Mouse (Mus musculus): ENCODE results near the gene Il23r.
"Not testable (repeated sequence)": the region's sequence is repeated elsewhere in the genome, so short reads cannot be mapped to it uniquely, and the experiment has no call there.

The Il23r gene

DNA sequence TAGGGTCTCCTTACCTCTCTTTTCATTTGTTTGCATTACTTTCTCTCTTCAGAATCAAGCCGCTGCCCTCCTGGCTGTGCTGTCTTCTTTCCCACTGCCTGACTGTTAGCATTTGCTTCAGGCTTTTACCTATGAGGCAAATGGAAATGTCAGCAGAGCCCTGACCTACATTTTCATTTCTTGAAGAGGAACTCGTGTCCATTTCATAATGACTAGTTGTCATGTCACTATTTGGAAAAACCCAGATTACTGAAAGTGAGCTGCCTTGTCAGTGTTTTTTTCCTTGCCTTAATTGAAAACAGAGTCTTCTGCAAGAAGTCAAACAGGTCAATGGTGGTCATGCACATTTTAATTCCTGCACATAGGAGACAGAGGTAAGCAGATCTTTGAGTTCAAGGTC lies at the start of gene Il23r:
Gene Il23r (minus strand): TSS at position 101 of the 400 bp plus-strand sequence.
- DNase-seq = no peak

DNA sequence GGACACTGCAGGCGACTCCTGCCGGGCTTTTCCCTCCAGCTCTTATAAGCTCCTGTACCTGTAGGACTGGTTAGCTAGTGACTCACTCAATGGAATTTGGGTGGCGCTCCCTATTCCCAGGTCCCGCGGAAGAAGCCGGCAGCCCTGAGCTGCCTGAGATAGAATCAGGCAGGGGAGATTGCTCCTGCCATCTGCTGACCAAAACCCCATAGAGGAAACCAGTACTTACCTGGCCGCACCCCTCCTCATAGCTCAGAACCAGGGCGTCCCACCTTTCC lies 44.1 kb upstream of the Il23r start, which contains the start of gene Tacstd2:
Gene Tacstd2 (minus strand): TSS at position 20 of the 278 bp plus-strand sequence.
- no peak for DNase-seq

DNA sequence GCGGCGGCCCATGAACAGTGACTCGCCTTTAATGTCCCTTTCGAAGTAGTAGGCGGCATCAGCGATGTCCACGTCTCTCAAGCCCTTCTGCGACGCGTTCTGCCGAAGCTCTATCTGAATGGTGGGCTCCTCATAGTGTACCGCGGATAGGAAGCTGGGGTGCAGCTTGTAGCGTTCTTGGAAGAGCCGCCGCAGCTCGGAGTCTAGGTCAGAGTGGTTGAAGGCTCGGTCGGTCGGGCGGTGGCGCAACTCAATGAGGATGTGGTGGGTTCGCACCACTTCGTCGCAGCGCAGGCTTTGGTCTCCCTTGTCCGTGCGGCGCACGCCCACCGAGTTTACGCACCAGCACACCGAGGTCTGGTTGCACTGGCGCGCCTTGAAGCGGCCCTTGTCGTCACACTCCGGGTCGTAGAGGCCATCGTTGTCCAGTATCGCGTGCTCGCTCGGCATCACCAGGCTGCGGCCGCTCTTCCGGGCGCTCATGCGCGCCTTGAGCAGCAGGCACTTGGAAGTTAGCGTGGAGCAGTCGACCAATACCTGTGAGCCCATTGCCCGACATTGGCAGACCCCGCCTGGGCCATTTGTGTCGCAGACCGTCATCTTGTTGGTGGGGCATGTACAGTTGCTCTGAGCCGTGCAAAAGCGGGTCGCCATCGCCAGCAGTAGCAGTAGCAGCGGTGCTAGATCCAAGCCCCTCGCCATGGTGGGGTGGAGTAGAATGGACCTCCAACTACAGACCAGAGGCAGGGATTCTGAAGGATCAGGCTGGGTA lies 43.5 kb upstream of the Il23r start:
- DNase-seq = peak; percentile 26

DNA sequence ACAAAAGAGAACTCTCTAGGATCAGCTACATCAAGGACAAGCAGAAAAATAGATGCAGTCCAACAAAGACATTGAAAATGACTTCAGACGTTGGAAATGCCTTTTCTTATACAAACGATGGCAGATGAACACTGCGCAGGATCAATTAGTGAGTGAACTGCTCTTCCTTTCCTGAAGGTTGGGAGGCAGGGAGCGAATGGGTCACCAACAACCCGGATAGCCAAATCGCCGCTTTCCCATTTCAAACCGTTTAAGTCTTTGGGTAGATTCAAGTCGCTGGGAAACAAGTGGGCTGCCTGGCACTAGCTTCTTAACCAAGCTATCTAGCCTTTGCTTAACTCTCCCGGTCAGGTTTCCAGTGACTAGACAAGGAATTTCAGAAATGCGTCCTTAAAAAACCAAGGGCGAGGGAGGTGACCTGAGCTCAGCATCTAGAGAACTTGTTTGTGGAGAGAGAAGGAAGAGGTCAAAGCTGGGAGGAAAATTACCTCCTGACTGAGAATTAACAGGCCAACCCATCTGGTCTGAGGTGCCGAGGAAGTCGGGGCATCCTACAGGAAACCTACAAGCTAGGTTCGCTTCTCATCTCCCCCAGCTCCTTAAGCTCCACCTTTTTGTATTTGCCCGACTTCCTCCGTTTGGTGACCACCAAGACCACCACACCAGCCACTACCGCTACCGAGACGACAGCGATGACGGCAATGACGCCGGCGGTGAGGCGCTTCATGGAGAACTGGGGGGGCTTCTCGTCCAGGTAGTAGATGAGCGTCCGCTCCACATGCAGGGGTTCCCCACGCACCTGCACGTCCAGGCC lies 42.7 kb upstream of the Il23r start:
- DNase-seq = no peak

DNA sequence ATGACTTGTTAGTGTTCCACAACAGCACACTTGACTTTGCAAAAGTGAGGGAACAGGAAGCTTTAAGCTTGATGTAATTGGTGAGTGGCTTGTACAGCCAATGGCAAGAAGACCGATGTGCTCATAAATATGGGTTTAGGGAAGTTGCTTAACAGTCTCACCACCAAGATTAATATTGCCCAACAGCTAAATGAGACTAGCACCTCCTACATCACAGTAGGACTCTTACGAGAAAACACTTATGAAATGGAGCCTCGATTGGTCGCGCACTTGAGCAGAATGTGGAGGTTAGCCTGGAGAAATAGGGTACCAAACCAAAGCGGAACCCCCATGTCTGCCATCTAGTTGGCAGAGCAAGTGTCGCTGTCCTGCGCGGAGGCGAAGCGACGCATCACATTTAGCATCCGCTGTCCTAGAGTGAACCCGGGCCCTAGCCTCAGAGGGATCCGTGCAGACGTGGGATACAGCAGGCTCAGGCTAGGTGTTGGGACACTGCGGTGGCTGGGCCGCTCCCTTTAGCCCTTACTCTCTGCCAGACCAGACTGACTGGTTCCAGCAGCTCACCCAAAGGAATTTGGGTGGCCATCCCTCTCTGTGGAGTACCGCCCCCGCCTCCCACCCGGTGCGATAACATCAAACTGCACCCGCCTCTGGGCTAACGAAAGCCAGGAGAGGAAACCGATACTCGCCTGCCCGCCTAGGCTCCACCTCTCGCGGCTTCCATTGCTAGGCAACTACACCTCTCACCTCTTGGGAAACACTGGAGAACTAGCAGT lies 41.2 kb upstream of the Il23r start:
- DNase-seq = peak; percentile 53

DNA sequence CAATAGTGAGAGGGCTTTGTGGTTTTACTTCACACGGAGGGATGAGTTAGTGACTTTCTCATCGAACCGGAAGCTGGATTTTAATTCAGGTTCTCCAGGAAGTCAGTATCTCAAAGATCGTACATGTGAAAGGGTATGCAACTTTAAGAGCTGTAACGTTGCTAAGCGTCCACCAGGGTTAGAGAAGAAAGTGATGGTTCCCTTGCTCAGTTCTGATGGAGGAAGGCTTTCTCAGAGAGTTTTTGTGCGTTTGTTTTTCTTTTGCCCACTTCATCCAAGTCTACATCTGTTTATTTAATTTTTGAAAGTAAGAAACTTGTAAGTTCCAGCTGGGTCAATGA lies 40.1 kb upstream of the Il23r start:
- DNase-seq = no peak

DNA sequence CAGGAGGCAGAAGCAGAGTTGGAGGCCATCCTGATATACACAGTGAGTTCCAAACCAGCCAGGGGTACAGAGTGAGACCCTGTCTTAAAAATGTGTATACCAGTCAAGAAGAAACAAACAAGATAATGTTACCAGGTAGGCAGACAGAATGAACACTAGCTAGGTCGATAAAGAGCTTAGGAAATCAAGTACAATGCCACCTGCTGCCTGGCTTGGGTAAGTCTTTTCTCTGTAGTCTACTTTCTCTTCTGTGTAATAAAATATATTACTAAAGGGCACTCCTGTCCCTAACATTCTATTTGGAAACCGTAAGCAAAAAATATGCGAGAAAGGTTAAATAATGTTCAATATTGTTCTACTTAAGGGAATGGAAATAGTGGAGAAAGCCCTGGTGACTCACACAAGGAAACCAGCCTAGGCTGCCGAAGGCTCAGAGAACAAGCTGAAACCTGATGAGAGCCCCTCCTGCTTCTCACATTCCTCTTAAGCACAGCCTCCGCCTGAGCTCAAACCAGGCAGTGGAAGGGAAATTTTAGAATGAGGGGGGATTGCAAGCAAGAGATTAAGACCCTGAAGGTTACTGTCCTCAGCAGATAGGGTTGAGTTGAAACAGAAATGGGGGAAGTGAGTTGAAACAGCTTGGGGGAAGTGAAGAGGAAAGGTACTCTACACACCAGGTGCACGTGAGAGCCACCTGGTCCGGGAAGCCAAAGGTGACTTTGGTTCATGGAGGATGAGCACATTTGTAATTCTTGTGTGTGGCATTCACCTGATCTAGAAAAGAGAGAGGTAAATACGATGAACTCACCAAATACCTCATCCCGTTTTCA lies 39.6 kb upstream of the Il23r start:
- peak; percentile 33 for DNase-seq

DNA sequence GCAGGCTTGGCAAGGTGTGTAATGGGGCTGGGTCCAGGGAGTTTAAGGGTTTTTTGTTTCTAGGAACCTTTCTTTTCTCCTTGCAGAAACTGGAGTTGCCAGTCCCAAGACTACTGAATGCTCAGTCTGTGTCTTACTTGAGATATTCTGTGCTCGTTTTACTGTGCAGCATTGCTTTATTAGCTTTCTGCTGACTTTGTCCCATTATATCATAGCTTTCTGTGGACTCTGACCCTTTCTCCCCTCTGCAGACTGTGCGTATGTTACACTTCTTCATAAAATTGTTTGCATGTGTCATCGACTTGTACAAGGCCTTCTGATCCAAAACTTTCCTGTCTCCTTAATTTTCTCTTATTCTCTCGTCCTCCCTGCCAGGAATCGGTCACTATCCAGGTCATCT lies 34.7 kb upstream of the Il23r start:
- no peak for DNase-seq

DNA sequence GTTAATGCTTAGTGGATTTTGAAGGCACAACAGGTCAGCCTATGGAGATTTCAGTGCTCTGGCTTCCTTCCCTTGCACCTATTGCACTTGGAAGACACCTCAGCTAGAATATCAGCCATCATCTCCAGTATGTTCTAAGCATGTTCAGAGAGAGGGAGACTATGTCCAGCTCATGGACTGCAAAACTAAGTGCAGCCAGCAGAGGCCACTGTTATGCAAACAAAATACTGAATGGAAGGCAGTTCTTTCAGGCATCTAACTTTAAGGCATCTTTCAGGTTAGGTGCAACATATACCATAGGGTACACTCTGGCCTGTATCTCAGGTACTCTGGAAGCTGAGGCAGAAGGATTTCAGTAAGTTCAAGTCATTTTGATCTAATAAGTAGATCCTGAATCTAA lies 19.1 kb upstream of the Il23r start:
- peak; percentile 57 for DNase-seq

DNA sequence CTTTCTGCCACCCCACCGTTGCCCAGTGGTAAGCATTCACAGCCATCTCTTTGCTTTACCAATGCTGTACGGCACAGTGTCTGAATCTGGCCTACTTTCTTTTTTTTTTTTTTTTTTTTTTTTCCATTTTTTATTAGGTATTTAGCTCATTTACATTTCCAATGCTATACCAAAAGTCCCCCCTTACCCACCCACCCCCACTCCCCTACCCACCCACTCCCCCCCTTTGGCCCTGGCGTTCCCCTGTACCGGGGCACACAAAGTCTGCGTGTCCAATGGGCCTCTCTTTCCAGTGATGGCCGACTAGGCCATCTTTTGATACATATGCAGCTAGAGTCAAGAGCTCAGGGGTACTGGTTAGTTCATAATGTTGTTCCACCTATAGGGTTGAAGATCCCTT lies 10.3 kb upstream of the Il23r start:
- not testable (repeated sequence) for DNase-seq

DNA sequence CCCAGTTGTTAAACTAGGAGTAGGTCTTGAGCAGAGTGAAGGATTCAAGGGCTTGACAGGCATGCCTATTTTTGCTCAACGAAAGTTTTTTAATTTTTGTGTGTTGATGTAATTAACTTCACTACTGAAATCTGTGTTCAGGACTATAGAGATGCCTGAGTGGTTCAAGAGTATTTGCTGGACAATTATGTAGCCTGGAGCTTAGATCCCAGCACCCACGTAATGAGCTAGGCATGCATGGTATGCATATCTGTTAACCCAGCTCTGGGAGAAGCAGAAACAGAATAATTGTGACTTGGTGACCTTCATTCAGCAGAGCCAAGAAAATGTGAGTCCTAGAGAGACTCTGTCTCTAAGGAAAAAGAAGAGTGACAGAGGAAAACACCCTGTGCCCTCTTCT lies 10.6 kb downstream of the Il23r start:
- DNase-seq = no peak

DNA sequence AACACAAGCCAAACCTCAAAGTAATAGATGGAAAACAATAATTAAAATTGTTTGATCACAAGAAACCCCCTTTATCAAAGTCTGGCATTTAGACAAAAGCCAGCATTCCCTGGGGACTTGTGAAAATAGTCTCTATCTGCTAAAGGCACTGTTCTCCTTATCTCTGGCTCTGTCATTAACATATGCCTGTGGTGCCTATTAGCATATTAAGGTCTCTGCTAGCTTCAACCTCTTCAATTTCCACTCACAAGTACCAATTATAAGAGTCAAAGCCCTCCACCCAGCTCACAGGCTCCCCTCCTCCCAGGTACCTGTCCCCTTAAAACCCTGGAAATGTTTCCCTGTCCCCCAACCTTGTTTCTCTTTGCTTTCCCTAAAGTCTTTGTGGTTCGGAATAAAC lies 20.4 kb downstream of the Il23r start:
- DNase-seq = no peak

DNA sequence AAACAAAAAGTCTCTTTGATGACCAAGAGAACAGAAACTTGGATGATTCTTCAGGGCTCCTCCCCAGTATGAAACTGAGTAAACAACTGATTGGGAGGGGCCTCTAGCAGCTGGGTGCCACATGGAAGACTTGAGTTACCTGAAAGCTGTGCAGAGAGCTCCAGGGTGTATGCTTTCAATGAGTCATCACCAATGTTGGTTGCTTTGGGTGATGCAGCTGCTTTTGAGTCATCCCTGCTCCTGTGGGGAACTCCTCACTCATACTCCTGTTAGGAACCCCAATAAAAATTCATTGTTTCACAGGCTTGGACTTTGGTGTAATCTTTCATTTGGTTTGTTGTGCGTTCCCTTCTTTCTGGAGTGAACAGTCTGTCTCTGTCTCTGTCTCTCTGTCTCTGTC lies 32.2 kb downstream of the Il23r start:
- no peak for DNase-seq

DNA sequence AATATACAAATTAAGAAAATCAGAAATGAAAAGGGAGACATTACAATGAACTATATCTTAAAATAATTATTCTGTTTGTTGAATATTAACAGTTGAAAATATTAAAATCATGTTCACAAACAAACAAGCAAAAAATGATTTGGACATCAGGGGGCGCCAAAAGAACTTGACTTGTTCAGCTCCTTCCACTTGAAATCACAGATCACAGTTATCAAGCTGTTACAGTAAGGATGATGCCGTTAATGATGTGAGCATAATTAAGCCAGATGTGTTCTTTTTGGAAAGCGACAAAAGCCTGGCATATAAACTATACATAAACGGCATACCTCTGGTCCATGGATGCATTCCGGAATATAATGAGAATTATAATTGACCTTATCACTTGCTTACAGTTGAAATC lies 40.3 kb downstream of the Il23r start:
- DNase-seq = peak; percentile 15

DNA sequence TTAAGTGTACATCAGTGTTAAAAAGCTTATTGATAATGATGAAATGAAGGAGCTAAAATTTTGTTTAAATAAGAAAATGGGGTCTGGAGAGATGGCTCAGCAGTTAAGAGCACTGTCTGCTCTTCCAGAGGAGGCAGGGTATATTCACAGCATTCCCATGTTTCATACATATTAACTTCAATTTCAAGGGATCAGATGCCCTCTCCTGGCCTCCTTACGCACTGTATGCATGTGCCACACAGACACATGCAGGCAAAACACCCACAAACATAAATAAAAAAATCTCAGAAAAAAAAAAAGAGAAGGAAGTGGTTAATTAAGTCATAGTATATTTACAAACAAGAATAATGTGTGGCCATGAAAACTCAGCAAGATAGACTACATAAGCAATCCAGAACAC lies 45.8 kb downstream of the Il23r start:
- peak; percentile 9 for DNase-seq

DNA sequence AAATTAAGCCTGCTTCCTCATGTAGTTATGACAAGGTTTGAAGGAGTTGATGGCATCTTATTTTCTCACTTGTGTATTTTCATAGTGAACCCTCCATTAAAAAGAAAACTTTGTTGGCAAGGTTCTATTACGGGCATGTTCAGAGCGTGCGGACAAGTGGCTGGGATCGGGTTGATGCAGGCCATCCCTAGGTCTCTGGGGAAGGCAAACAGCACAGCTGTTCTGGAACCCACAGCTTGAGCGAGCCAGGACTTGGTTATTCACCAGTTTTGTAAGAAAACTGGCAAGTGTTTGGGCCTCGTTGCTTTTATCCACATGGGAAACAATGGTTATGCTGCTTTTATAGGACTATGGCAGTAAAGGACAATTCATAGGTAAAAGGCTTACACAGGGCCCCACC lies 48.5 kb downstream of the Il23r start:
- no peak for DNase-seq

DNA sequence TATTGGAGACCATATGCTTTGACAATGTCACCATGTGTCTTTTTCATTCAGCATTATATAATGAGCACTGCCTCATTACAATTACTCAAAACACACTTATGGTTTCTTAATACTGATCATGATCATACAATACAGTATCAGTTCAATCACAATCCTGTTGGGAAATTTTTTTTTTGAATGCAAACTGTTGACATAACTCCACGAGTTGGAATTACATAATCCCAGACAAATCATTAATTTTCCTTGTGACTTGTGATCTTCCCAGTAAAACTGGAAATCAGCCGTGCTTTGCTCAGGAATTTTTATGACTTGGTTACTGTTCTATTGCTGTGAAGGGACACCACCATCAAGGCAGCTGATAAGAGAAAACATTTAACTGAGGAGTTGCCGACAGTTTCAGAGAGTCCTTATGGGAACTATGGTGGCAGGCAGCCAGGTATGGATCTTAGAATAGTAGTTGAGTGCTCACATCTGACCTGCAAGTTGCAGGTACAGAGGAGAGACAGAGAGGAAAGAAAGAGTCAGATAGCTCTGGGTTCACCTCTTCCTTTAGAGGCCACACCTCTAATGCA lies 53.8 kb downstream of the Il23r start:
- DNase-seq = no peak

DNA sequence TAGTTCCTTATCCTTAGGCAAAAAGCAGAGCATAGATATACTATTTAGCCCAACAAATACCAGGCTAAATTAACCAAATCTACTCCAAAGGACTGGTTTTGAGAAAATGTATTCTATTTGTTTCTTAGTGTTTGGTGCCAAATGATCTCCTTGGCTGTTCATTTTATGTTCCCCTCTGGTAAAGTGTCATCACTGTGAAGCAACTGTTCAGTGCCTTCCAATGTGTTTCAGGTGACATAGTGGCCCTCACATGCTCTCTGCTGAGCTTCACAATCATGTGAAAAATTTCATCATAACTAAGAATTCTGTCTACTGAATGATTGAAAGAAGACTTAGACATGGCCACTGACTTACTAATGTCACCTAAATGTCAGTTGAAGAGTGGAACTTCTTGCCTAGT lies 54.6 kb downstream of the Il23r start:
- DNase-seq = no peak

DNA sequence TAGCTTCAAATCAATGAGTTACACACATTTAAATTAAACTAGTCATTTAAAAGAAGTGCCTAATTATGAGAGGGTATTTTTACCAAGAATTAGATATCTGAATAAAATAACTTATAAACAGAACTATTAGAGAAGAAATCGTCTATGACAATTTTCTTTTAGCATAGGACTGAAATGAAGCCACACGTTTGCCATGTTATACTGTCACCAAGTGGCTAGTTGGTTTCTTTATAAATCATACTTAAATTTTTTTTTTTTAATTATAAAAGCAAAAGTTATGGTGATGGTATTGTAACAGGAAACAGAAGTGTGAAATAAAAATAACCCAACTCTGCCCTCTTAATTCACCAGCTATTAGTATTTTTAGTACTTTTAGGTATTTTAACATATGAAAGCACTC lies 55.4 kb downstream of the Il23r start:
- no peak for DNase-seq

DNA sequence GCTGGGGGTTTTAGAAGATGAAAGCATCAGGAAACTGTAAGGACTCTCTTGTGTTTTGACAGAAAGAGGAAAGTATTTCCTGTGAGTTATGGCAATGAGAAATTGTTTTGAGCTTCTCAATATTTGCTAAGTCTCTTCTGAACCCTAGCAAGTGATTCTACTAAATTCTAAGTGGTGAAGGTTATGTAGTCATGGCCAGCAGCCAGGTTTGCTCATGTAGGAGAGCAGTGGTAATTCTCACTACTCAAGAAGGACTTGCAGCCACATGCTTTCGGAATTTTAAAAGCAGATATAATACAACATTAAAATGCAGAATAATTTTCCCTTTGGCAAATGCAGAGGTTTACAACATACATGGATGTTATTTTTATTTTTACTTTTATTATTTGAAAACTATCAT lies 55.9 kb downstream of the Il23r start:
- DNase-seq = no peak

DNA sequence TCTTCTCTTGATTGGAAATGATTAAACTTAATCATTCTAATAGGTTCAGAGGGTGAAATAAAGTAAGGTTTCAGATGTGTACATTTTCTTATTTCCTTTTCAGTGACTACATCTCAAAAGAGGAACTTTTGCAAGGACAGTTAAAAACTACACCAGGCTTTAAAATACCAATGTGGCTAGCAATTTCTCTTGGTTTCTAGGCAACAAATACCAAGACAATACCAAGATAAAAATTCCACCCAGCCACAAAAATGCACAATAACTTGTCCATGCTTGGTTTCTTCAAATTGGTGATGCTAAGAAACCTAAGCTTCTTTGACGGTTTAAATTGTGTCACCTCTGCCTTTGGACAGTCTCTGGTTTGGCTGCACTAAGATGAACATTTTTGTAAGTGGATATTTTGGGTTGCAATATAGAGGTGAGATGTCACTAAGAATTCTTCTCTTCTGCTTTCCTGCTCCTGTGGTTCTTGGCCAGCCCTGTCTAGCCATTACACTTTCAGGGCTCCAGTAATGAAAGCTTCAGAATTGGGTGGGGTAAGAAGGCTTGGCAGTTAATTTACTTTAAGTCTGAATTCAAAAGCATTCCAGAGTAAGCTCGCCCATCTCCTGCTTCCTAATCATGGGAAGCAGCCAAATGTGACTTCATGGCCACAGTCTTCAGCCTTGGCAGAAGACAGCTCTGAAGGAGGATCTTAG lies 56.8 kb downstream of the Il23r start:
- no peak for DNase-seq

DNA sequence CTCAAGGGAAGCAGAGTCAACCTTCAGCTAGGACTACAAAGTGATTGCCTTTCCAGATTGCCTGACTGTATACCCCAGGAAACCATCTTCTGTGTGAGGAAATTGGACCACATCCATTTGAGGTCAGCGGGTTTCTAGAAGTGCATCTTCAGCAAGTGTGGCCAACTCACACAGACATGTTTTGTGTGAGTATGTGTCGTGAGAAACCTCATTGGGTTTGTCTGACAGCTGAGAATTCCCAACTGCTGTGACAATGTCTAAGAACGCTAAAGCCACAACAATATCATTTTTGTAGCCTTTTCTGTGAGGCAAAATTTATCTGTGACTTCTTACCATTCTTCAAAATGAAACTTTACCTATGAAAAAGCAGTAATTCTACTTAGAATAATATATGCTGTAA lies 59.8 kb downstream of the Il23r start:
- DNase-seq = no peak

Data from thymus, postnatal 25 days (tissue).